Mouse (Mus musculus): ENCODE measurements around the gene Vgll4.
A peak's percentile ranks its signal among the peaks of the same experiment; 100 is the strongest.

- TF ChIP-seq E2F4 (IDR thresholded peaks at IDR 0.05; ENCODE audit: insufficient replicate concordance, low read depth, low read length) (no peak), POLR2A (IDR thresholded peaks at IDR 0.05; ENCODE audit: low read depth, low read length) (no peak), JUND (conservative IDR thresholded peaks at IDR 0.05; ENCODE audit: low read depth, low read length) (no peak), MYC (IDR thresholded peaks at IDR 0.05; ENCODE audit: low read depth, low read length) (no peak), CTCF (conservative IDR thresholded peaks at IDR 0.05 in 1 of 2, IDR thresholded peaks at IDR 0.05 in 1 of 2; ENCODE audit: low read depth in 2 of 2, low read length in 2 of 2) (no peak), RAD21 (IDR thresholded peaks at IDR 0.05; ENCODE audit: low read depth, low read length) (no peak), USF1 (IDR thresholded peaks at IDR 0.05; ENCODE audit: low read depth, low read length) (peak; percentile 20; the same call in 1 of the 2 replicates), CHD1 (IDR thresholded peaks at IDR 0.05; ENCODE audit: low read depth, low read length) (no peak), TBP (conservative IDR thresholded peaks at IDR 0.05; ENCODE audit: low read depth, low read length) (no peak), ZC3H11A (IDR thresholded peaks at IDR 0.05; ENCODE audit: low read depth, low read length) (no peak), EP300 (IDR thresholded peaks at IDR 0.05; ENCODE audit: low read length) (no peak), POLR2AphosphoS2 (IDR thresholded peaks at IDR 0.05; ENCODE audit: low read depth, low read length) (no peak)
Measured at GRCm38 (mm10) chr6:114874138-114874928, 95.5 kb downstream of the Vgll4 start.

Measured in CH12.LX (cell line).